Mouse (Mus musculus) bone marrow macrophage, adult 2 months (primary cell): ENCODE data around the gene Il19.

ENCODE experiments used
- CTCF ChIP-seq: IDR thresholded peaks from 2 replicates; pipeline ENCODE4 v1.5.1; 2012; ENCODE audit warnings: low read depth, mild to moderate bottlenecking, low read length, moderate library complexity
- POLR2A ChIP-seq: IDR thresholded peaks from 2 replicates; pipeline ENCODE4 v1.6.1; 2012; ENCODE audit warnings: mild to moderate bottlenecking, low read depth, low read length, borderline replicate concordance

- TF ChIP-seq POLR2A, result no peak
- no peak for TF ChIP-seq CTCF
Measured at GRCm38 (mm10) chr1:130883146-130883545, 56.8 kb downstream of the Il19 start.
